Mouse (Mus musculus) natural killer cell, adult 2 months (primary cell): ENCODE results near the gene Zfp839.
A peak's percentile ranks its signal among the peaks of the same experiment; 100 is the strongest.
"Not testable (repeated sequence)": the region's sequence is repeated elsewhere in the genome, so short reads cannot be mapped to it uniquely, and the experiment has no call there.

Experiments used
- DNase-seq, 2 experiments: peaks; one replicate each; pipeline ENCODE4 v3.0.0; 2022; ENCODE audit warnings: low spot score in 2 of 2

The Zfp839 gene

DNA sequence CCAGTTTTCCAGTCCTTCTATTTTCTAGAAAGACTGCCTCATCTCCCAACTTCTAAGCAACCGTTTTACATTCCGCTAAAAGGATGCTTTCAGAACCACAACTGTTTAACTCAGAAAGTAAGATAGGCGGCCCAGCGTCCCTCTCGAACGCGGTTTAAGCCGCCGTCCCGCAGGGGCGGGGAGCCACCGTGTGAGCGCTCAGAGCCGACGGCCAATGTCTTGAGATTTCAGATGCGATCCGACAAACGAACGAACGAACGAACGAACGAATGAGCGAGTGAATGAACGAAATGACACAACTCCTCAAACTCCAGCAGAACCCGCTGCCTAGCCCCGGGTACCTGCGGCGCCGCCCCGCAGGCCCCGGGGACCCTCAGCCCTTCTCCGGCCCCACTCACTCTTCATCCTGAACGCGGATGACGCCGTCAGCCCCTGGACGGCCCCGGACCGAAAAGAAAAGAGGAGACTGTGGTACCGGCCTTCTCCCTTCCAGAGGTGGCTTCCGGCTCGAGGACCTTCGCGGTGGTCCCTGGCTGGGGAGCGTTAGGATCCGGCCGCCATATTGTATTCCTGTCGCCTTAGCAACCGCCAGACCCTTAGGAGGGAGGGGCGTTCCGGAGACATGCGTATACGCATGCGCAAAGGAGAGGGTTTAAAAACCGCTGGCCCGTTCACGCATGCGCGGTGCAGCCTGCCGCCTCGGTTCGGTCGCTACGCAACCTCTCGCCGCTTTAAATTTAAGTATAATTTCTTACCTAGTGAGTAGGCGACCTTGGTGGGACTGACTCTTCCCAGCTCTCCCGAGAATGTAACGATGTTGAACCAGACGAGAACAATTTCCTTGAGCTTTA lies 9.5 kb upstream of the Zfp839 start, which contains the start of gene Mok:
Gene Mok, minus strand, starts transcription at position 592 of the 851 bp plus-strand sequence.
- DNase-seq = peak; percentile 94 to 95

- no peak for DNase-seq
These were observed 8.1 kb upstream of the Zfp839 start for GRCm38 (mm10) chr12:110841731-110842493.

- peak; percentile 74 to 83 for DNase-seq
These were observed 6.6 kb upstream of the Zfp839 start for GRCm38 (mm10) chr12:110843194-110844048.

DNA sequence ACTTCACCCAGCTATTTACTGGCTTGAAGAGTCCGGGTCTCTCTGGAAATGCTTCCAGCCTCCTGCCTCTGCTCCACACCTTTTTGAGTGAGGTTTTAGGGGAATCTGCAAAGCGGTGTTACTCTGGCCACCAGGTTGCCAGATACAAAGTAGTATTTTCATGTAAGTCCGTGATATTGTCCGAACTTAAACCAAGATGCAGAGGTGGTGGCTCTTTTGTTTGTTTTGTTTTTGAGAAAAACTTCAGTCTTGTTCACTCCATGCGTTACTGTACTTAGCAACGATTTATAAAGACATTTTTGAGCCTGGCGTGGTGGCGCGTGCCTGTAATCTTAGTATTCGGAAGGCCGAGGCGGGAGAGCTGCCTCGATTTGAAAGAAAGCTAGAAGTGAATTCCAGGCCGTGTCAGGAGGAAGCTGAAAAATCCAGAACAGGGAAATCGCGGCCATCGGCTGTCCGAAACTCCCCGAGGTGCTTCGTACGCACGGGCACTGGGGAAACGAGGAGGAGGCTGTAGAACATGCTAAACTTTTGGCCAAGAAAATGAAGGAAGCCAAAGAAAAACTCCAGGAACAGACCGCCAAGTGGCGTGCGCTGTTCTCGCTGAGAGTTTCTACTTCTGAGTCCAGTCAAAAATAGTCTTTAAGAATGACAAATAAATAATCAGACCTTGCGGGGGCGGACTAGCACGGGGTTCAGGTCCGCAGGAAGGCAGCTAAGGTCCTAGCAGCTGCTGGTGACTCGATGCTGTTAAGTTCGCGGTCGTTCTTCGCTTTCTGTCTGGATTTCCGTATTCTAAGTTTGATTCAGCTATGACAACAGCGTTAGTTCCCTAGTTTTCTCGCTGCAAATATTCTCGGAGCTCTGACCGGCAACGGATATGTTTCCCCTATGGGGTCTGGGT lies 5.6 kb upstream of the Zfp839 start:
- peak in 1 of 2 experiments; percentile 8 for DNase-seq

DNA sequence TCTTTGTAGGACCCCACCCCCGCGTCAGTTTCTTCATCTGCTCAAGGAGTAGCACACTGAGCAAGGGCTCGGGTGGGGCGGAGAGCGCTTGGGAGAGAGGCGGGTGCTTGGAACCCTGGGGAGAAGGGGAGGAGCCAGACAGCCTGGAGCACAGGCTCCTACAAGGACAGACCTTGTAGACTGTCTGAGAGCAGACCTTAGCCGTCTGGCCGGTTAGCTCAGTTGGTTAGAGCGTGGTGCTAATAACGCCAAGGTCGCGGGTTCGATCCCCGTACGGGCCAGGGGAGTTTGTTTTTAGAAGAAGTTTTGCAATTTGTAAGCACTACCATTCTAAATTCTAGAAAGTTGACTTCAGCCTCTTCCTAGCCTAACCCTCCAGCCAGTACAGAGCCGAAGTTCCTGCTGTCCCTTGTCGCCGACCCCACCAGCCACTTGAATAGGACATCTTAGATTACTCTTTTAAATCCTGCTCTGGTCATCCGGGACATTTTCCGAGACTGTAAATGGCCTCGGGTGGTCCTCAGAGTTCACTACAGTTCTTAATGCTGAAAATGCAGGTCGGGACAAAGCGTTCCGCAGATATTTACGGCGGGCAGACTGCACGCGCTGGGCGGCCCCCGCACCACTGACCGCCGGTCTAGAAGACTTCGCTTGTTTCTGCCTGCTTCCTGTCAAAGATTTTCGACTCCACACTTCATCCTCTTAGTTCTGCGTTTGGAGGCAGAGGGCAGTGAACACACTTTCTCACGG lies 4.7 kb upstream of the Zfp839 start:
- peak; percentile 32 to 60 for DNase-seq

- no peak for DNase-seq
These were observed 3.8 kb upstream of the Zfp839 start for GRCm38 (mm10) chr12:110846191-110846765.

- DNase-seq = no peak
These were observed 840 bp downstream of the Zfp839 start for GRCm38 (mm10) chr12:110850929-110851256.

DNA sequence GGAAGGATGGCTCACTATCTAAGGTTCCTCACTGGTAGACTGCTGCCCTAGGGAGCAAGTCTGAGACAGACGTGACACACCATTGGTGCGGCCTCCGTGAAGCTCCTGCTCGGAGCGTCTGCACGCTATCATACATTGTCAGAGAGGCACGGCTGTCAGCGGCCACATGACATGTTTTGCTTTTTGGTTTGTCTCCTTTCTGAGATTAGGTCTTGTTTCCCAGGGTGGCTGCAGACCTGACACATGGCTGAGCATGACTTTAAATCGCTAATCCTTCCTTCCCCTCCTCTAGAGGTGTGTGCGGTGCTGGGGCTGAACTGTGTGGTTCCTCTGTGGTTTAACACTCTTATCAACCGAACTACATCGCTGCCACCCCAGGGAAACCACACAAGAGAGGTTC lies 1.4 kb downstream of the Zfp839 start:
- DNase-seq = peak; percentile 28 to 39

DNA sequence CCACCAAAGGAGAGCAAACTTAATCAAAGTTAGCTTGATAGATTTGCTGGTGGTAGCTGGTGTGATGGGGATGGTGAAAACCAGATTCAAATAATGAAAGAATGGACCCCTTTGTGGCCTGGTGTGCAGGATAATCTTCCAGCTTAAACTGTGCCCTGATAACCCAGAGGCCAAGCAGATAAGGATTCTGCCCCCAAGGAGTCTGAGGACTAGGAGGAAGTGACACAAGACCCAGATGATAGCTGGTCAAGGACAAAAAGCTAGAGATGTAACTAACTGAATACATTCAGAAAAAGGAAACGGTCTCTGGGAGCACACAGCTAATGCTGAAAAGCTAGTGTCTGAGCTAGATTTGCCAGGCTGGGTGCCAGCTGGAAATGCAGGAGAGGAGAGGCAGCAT lies 1.9 kb downstream of the Zfp839 start:
- DNase-seq = no peak

- peak in 1 of 2 experiments; percentile 20 for DNase-seq
These were observed 5.0 kb downstream of the Zfp839 start for GRCm38 (mm10) chr12:110854786-110855737.

DNA sequence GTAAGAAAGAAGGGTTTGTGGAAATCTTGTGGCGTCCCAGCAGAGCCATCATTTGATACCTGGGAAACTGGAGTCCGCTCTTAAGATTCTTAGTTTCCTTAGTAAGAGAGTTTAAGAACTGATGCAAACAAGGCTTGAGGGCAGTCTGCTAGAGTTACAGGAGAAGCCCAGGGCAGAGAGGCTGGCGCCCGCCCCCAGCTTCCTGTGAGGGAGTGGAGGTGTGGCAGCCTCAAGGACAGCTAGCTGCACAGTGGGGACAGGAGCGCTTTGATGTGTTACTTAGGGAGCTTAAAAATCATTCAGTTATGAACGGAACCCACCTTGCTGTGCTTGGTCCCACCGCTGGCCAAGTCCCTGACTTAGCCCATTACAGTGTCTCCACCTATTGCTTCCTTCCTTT lies 7.1 kb downstream of the Zfp839 start:
- DNase-seq = peak in 1 of 2 experiments; percentile 21

- DNase-seq = not testable (repeated sequence)
These were observed 8.6 kb downstream of the Zfp839 start for GRCm38 (mm10) chr12:110858681-110859080.

DNA sequence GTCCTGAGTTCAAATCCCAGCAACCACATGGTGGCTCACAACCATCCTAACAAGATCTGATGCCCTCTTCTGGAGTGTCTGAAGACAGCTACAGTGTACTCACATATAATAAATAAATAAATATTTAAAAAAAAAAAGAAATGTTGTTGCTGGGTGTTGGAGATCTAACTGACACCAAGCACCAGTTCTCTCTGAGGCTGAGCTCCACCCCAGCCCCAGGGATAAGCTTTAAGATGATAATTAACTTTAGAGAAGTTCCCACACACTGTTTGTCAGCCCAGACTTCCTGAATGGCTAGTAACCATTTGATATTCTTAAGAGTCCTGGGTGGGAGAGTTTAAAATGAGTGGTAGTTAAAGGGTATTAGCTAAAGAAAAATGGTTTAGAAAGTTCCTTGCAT lies 10.2 kb downstream of the Zfp839 start:
- DNase-seq = no peak

- peak; percentile 39 to 47 for DNase-seq
These were observed 11.2 kb downstream of the Zfp839 start for GRCm38 (mm10) chr12:110861256-110861655.

DNA sequence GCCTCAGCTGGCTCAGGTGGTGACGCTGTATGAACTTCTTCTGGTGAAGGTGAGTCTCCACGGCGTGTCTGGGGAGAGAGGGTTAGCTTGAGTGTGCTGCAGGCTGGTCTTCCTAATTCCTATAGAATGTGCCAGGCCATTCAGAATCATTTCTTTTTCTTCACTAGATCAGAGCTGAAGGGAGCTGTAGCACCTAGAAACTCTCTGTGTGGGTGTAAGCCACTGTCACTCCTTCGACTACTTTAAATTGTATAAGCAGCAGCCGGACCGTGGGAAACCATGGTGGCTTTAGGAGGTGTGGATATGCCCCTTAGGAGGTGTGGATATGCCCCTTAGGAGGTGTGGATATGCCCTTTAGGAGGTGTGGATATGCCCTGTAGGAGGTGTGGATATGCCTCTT lies 14.0 kb downstream of the Zfp839 start:
- no peak for DNase-seq

DNA sequence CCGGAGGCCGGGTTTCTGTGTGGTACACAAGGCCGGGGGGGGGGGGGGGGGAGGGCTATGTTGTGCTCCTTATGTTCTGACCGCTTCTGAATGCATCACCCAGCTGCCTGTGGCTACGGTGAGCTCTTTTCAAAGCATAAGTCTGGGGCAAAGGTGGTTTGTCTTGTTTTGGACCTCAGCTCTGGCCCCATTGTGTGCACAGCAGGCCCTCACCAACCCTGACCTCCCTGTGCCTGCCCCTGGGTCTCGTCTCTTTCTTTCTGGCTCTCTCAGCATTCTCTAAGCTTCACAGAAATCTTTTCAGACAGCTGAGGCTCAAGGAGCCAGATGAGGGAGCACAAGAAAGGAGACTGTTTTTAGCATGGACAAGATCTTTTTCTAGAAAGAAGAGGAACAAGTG lies 15.5 kb downstream of the Zfp839 start:
- no peak for DNase-seq

DNA sequence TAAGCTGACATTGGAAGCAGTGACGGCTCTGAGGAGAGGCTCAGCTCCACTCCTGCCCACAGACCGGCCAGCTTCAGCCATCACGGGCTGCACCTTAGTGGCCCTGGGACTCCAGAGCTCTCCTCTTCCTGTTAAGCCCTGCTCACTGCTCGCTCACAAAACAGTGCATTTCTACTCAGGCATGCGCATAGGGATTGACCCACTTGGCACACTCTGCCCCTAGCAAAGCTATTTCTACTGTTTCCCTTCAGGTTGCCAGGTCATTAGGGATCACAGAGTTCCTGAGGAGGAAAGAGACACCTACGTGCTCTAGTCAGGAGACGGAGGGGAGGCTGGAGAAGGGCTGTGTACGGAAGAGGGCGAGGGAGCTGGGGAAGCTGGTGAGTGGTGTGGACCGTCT lies 15.9 kb downstream of the Zfp839 start:
- DNase-seq = no peak

DNA sequence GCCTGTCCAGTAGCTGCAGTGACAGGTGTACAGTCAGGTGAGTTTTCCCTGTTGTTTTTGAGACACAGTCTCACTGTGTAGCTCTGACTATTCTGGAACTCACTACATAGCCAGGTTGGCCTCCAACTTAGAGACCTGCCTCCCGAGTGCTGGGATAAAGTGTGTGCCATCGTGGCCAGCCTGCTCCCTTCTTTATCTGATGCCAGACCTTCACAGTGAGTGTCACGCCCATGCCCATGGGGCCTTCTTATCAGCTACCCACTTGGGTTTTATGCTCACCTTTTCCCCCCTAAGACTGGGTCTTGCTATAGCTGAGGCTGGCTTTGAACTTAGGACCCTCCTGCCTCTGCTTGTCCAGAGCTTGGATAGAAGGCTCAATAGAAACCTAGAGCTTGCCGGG lies 20.1 kb downstream of the Zfp839 start:
- no peak for DNase-seq

DNA sequence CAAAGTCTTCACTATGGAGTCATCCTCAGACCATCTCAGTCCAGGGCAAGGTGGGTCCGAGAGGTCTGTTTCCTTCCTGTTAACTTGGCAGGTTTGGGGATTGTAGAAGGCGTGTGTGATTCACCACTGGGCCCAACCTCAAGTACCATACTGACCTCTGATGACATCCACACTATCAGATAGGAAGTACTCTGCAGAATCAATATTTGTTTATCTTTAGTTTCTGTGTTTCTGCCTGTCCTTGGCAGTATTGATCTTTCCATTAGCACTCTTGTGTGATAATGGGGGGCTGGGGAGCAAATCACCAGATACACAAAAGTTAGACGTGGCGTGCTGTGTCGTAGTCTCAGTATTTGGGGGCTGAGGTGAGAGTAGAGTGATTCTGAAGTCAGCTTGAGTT lies 21.2 kb downstream of the Zfp839 start:
- no peak for DNase-seq
